Mouse (Mus musculus) retina, embryonic 14.5 days (tissue): ENCODE results near the gene Csta1.

Experiments
- DNase-seq: peaks from one replicate; pipeline ENCODE4 v3.0.0-alpha.2; 2015; ENCODE audit warnings: low spot score

Gene Csta1

DNA sequence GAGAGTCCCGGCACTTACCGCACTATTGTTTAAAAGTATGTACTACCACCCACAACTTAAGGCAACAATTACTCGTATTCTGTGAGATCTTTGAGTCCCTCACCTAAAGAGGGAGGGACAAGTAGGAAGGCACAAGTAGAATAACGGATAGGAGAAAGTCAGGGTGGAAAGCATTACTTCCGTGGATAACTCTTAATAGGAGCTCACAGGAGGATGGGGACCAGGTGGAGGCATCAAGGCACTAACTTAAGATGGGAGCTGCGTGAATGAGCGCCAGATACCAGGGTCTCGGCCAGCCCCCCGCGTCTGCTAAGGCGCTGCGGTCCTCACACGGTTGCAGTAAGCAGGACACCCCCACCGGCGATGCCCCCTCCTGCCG lies 60.0 kb downstream of the Csta1 start:
- DNase-seq, result no peak
